Mouse (Mus musculus): ENCODE results near the gene Ttc41.

DNA sequence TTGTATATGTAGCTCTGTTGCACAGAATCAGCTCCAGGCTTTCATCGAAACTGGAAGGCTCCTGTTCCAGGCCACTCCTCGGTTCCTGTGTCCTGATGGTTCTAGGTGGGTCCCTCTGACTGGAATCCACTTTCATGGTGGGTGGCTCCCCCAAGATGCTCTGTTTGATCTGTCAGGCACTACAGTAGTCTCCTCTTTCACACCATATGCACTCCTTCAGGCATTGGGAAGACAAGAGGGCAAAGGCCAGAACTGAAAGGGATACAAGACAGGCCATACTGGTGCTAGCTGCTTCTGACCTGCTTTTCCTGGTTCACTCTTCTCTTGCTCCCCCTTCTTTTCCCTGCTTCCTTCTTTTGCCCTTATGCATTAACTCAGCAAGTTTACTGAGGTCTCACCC is 37.3 kb downstream of the Ttc41 start:
- TF ChIP-seq CTCF (IDR thresholded peaks at IDR 0.05; ENCODE audit: extremely low read depth, insufficient read length, insufficient replicate concordance, low read depth, low read length) (no peak), POLR2A (IDR thresholded peaks at IDR 0.05; ENCODE audit: low read depth, low read length) (no peak)

Data from small intestine, adult 2 months (tissue).